In genomic region chr7:49913164-49913563, GRCm38 (mm10) we compare ENCODE assay signal across 19 mouse cellular contexts. TPM values are rescaled to one million over a fixed set of nuclear protein-coding genes. Genes with fewer than 3 reads are reported as not detected.
DNase-seq lines count a peak whose midpoint lies in the region; ATAC-seq and TF ChIP-seq lines count a peak whose summit lies in the region.
"Had no signal": no experiment of that assay in that cellular context is flagged by ENCODE, and none has a peak within 500 bp of the region (broad histone marks: within the 10 kb centered on the region; RNA-seq: fewer than 3 reads in every experiment).

No protein-coding gene starts in this region.

- no peak overlapping the region for H3K4me3 ChIP-seq in midbrain, embryonic 11.5 days (ENCODE audit: low read depth, low read length)
- no peak overlapping the region for H3K4me3 ChIP-seq in midbrain, embryonic 13.5 days (replicated peaks)
- H3K4me3 ChIP-seq in hindbrain, embryonic 13.5 days: peak overlapping the region; percentile 51
- peak overlapping the region; percentile 33 for H3K4me3 ChIP-seq in hindbrain, postnatal 0 days (ENCODE audit: low read length)
- peak overlapping the region; percentile 43 for H3K4me3 ChIP-seq in neural tube, embryonic 15.5 days (replicated peaks)
- H3K4me3 ChIP-seq in intestine, postnatal 0 days (ENCODE audit: low read depth, low read length): no peak overlapping the region
- H3K4me3 ChIP-seq: embryonic facial prominence, embryonic 10.5 days; forebrain, embryonic 13.5 days; gastrocnemius, adult 2 months; intestine, embryonic 15.5 days had no signal

- peak; percentile 16; the same call in 1 of the 2 replicates for ATAC-seq in midbrain, embryonic 11.5 days (ENCODE audit: low FRiP score)
- ATAC-seq in midbrain, embryonic 13.5 days: no peak
- 0 out of 2 replicates have a peak, but pooled peaks have one; percentile 11 for ATAC-seq in hindbrain, embryonic 13.5 days (ENCODE audit: low FRiP score)
- ATAC-seq in hindbrain, postnatal 0 days: no peak
- peak; percentile 39 for ATAC-seq in neural tube, embryonic 15.5 days (ENCODE audit: low FRiP score)
- ATAC-seq in intestine, postnatal 0 days: no peak
- ATAC-seq: forebrain, embryonic 13.5 days; forebrain, postnatal 0 days; intestine, embryonic 15.5 days had no signal

- H3K36me3 ChIP-seq in midbrain, embryonic 11.5 days (ENCODE audit: control insufficient read depth, insufficient read depth, low read length): no peaks in the 10 kb centered on the region
- no peaks in the 10 kb centered on the region for H3K36me3 ChIP-seq in midbrain, embryonic 13.5 days
- H3K36me3 ChIP-seq in hindbrain, embryonic 13.5 days: no peaks in the 10 kb centered on the region; the same call in 1 of the 2 replicates
- H3K36me3 ChIP-seq in hindbrain, postnatal 0 days (ENCODE audit: insufficient read depth, low read length): no peaks in the 10 kb centered on the region
- no peaks in the 10 kb centered on the region for H3K36me3 ChIP-seq in neural tube, embryonic 15.5 days
- H3K36me3 ChIP-seq in intestine, postnatal 0 days (ENCODE audit: control insufficient read depth, insufficient read depth): no peaks in the 10 kb centered on the region
- H3K36me3 ChIP-seq: embryonic facial prominence, embryonic 10.5 days; intestine, embryonic 15.5 days had no signal

- TF ChIP-seq CTCF in hindbrain, postnatal 0 days (IDR thresholded peaks at IDR 0.05; ENCODE audit: low read depth): no peak
- no peak for TF ChIP-seq CTCF in intestine, postnatal 0 days (IDR thresholded peaks at IDR 0.05; ENCODE audit: low read depth)

- whole genome bisulfite sequencing in midbrain, embryonic 11.5 days: 1% methylated on average over 4 of the region's 4 CpGs
- 1% methylated on average over 4 of the region's 4 CpGs for WGBS in midbrain, embryonic 13.5 days
- WGBS in hindbrain, embryonic 13.5 days: 1% methylated on average over 4 of the region's 4 CpGs
- WGBS in hindbrain, postnatal 0 days: 1% methylated on average over 4 of the region's 4 CpGs
- 2% methylated on average over 4 of the region's 4 CpGs for WGBS in neural tube, embryonic 15.5 days
- WGBS in intestine, postnatal 0 days: 8% methylated on average over 4 of the region's 4 CpGs

- peaks cover 14% of the 10 kb centered on the region for H3K4me1 ChIP-seq in midbrain, embryonic 11.5 days (ENCODE audit: control insufficient read depth, insufficient read depth, low read length)
- peaks cover 25% of the 10 kb centered on the region for H3K4me1 ChIP-seq in midbrain, embryonic 13.5 days (replicated peaks)
- peaks cover 30% of the 10 kb centered on the region for H3K4me1 ChIP-seq in hindbrain, embryonic 13.5 days (replicated peaks)
- no peaks in the 10 kb centered on the region for H3K4me1 ChIP-seq in hindbrain, postnatal 0 days (ENCODE audit: insufficient read depth, low read length)
- peaks cover 33% of the 10 kb centered on the region for H3K4me1 ChIP-seq in neural tube, embryonic 15.5 days
- no peaks in the 10 kb centered on the region for H3K4me1 ChIP-seq in intestine, postnatal 0 days (replicated peaks; ENCODE audit: control insufficient read depth, insufficient read depth, low read length)
- H3K4me1 ChIP-seq: intestine, embryonic 15.5 days had no signal

- no peak overlapping the region for H3K27ac ChIP-seq in midbrain, embryonic 11.5 days (ENCODE audit: low read depth, low read length)
- no peak overlapping the region for H3K27ac ChIP-seq in midbrain, embryonic 13.5 days
- H3K27ac ChIP-seq in hindbrain, embryonic 13.5 days: peak overlapping the region; percentile 95
- H3K27ac ChIP-seq in hindbrain, postnatal 0 days: no peak overlapping the region; the same call in 1 of the 2 replicates
- peak overlapping the region; percentile 85 for H3K27ac ChIP-seq in neural tube, embryonic 15.5 days (replicated peaks)
- no peak overlapping the region for H3K27ac ChIP-seq in intestine, postnatal 0 days (ENCODE audit: low read depth, low read length)
- H3K27ac ChIP-seq: embryonic facial prominence, embryonic 10.5 days; forebrain, embryonic 13.5 days; gastrocnemius, adult 2 months; intestine, embryonic 15.5 days had no signal

- no peaks in the 10 kb centered on the region for H3K9me3 ChIP-seq in midbrain, embryonic 11.5 days (ENCODE audit: control insufficient read depth, low read length)
- H3K9me3 ChIP-seq in midbrain, embryonic 13.5 days: no peaks in the 10 kb centered on the region
- no peaks in the 10 kb centered on the region for H3K9me3 ChIP-seq in hindbrain, embryonic 13.5 days
- H3K9me3 ChIP-seq in hindbrain, postnatal 0 days (ENCODE audit: low read length): no peaks in the 10 kb centered on the region
- H3K9me3 ChIP-seq in neural tube, embryonic 15.5 days (replicated peaks): no peaks in the 10 kb centered on the region
- H3K9me3 ChIP-seq in intestine, postnatal 0 days (ENCODE audit: control insufficient read depth): no peaks in the 10 kb centered on the region
- H3K9me3 ChIP-seq: embryonic facial prominence, embryonic 10.5 days; forebrain, embryonic 13.5 days; intestine, embryonic 15.5 days had no signal

- DNase-seq in midbrain, embryonic 11.5 days (ENCODE audit: low spot score, missing footprints): no peak
- no peak for DNase-seq in hindbrain, postnatal 0 days (ENCODE audit: low spot score)
- no peak for DNase-seq in kidney, postnatal 10 days
- DNase-seq: adrenal gland, adult 8-10 months; adrenal gland, postnatal 36 days; cerebellum, adult 2 months; cerebellum, postnatal 10 days; gastrocnemius, adult 2 months; gastrocnemius, postnatal 25 days; heart, postnatal 10 days had no signal

- no peak overlapping the region for H3K4me2 ChIP-seq in midbrain, embryonic 11.5 days
- no peak overlapping the region for H3K4me2 ChIP-seq in midbrain, embryonic 13.5 days (replicated peaks)
- peak overlapping the region; percentile 60 for H3K4me2 ChIP-seq in hindbrain, embryonic 13.5 days
- peak overlapping the region; percentile 34 for H3K4me2 ChIP-seq in hindbrain, postnatal 0 days (ENCODE audit: low read depth, low read length)
- H3K4me2 ChIP-seq in neural tube, embryonic 15.5 days: peak overlapping the region; percentile 57
- no peak overlapping the region for H3K4me2 ChIP-seq in intestine, postnatal 0 days (replicated peaks; ENCODE audit: low read depth)
- H3K4me2 ChIP-seq: forebrain, embryonic 13.5 days; intestine, embryonic 15.5 days had no signal

- peaks cover 95% of the 10 kb centered on the region for H3K27me3 ChIP-seq in midbrain, embryonic 11.5 days (ENCODE audit: control insufficient read depth, insufficient read depth, low read length)
- H3K27me3 ChIP-seq in midbrain, embryonic 13.5 days: peaks cover 99% of the 10 kb centered on the region
- H3K27me3 ChIP-seq in hindbrain, embryonic 13.5 days: peaks cover 94% of the 10 kb centered on the region
- peaks cover 46% of the 10 kb centered on the region for H3K27me3 ChIP-seq in hindbrain, postnatal 0 days (ENCODE audit: insufficient read depth, low read length)
- H3K27me3 ChIP-seq in neural tube, embryonic 15.5 days (replicated peaks): peaks cover 76% of the 10 kb centered on the region
- H3K27me3 ChIP-seq in intestine, postnatal 0 days (replicated peaks; ENCODE audit: control insufficient read depth, insufficient read depth, low read length): peaks cover 93% of the 10 kb centered on the region

- no peak overlapping the region for H3K9ac ChIP-seq in midbrain, embryonic 11.5 days (ENCODE audit: low read length)
- no peak overlapping the region for H3K9ac ChIP-seq in midbrain, embryonic 13.5 days (replicated peaks)
- H3K9ac ChIP-seq in hindbrain, embryonic 13.5 days: peak overlapping the region; percentile 87
- 0 out of 2 replicates have a peak overlapping the region, but pooled peaks have one; percentile 9 for H3K9ac ChIP-seq in hindbrain, postnatal 0 days (replicated peaks; ENCODE audit: low read length)
- peak overlapping the region; percentile 56 for H3K9ac ChIP-seq in neural tube, embryonic 15.5 days (replicated peaks)
- H3K9ac ChIP-seq in intestine, postnatal 0 days (ENCODE audit: low read depth, low read length): no peak overlapping the region
- H3K9ac ChIP-seq: forebrain, embryonic 13.5 days; forebrain, postnatal 0 days; intestine, embryonic 15.5 days had no signal

RNA-seq across cellular contexts. Expression of gene Slc6a5, which starts 3.2 kb away (rescaled TPM):
- 0.07 TPM in 1 of 2 replicates, not detected in the other for polyA plus RNA-seq in midbrain, embryonic 11.5 days (2014; fragmentation: Nextera tagmentation; extraction: Ambion mirVana)
- polyA plus RNA-seq in midbrain, embryonic 13.5 days (2015; fragmentation: Nextera tagmentation; extraction: Ambion mirVana): 0.30 and 0.32 TPM in 2 replicates
- polyA plus RNA-seq in hindbrain, embryonic 13.5 days (2015; fragmentation: Nextera tagmentation; extraction: Ambion mirVana): 12.5 and 13.0 TPM in 2 replicates
- total RNA-seq in hindbrain, postnatal 0 days (2014; rRNA removed): 49.6 and 57.2 TPM in 2 replicates
- 9.8 and 10.9 TPM in 2 replicates for polyA plus RNA-seq in hindbrain, postnatal 0 days (2015; fragmentation: Nextera tagmentation; extraction: Ambion mirVana)
- polyA plus RNA-seq in neural tube, embryonic 15.5 days (2015; fragmentation: Nextera tagmentation; extraction: Ambion mirVana): 14.9 and 19.7 TPM in 2 replicates
- not detected in 2 replicates for polyA plus RNA-seq in intestine, postnatal 0 days (2015; fragmentation: Nextera tagmentation; extraction: Ambion mirVana)
- total RNA-seq: gastrocnemius, adult 2 months; gastrocnemius, postnatal 25 days; heart, postnatal 10 days had no signal
- polyA plus RNA-seq: forebrain, embryonic 13.5 days; forebrain, postnatal 0 days; heart, embryonic 14.5 days; intestine, embryonic 15.5 days had no signal

Comparison
In these comparisons a context has a peak if more than half of its experiments do, and no peak if none do; other contexts are left out.
1. ATAC-seq: peak in midbrain, embryonic 11.5 days (single experiment), hindbrain, embryonic 13.5 days (single experiment) and neural tube, embryonic 15.5 days (single experiment); none in midbrain, embryonic 13.5 days (single experiment), hindbrain, postnatal 0 days (single experiment) and intestine, postnatal 0 days (single experiment).
2. H3K27ac ChIP-seq: peak in hindbrain, embryonic 13.5 days (single experiment) and neural tube, embryonic 15.5 days (single experiment); none in midbrain, embryonic 11.5 days (single experiment), midbrain, embryonic 13.5 days (single experiment), hindbrain, postnatal 0 days (single experiment) and intestine, postnatal 0 days (single experiment).
3. H3K4me2 ChIP-seq: peak in hindbrain, embryonic 13.5 days (single experiment), hindbrain, postnatal 0 days (single experiment) and neural tube, embryonic 15.5 days (single experiment); none in midbrain, embryonic 11.5 days (single experiment), midbrain, embryonic 13.5 days (single experiment) and intestine, postnatal 0 days (single experiment).
4. H3K4me3 ChIP-seq: peak in hindbrain, embryonic 13.5 days (single experiment), hindbrain, postnatal 0 days (single experiment) and neural tube, embryonic 15.5 days (single experiment); none in midbrain, embryonic 11.5 days (single experiment), midbrain, embryonic 13.5 days (single experiment) and intestine, postnatal 0 days (single experiment).
5. H3K9ac ChIP-seq: peak in hindbrain, embryonic 13.5 days (single experiment), hindbrain, postnatal 0 days (single experiment) and neural tube, embryonic 15.5 days (single experiment); none in midbrain, embryonic 11.5 days (single experiment), midbrain, embryonic 13.5 days (single experiment) and intestine, postnatal 0 days (single experiment).